Mouse (Mus musculus): ENCODE results near the gene Rasgef1b.

Gene Rasgef1b

DNA sequence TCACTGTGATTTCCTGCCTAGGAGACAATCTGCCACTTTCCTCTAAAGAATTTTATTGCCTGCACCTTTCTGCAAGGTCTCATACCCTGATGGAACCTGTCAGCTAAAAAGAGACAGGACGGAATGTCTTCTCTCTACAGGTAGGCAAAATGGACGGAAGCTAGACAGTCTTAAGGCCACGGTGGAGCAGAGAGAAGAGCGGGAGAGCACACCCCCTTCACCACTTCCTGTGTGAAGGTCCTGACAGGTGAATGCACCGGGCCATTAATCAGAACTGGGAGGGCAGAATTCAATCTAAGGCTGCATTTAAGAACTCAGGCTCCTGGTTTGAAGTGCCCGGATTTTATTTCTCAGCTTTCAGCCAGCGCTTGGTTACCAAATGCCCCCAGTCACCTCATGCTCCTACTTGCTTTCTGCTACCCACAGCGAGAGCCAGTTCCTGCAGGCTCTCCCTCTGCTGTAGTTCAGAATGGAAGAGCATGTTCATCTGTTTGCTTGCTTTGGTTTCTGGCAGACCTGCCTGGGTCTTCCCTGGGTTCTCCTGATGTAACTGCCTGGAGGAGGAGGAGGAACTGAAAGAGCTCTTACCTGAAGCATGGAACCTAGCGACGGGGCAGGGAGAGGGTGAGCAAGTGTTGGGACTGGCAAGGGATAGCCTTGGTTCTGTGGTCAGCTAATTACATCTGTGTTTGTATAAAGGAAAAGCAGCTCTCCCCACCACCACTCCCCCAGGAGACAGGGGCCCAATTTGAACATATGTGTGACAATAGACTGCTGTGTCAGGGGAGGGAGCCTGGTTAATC is 233.3 kb downstream of the Rasgef1b start:
- no peak for DNase-seq (ENCODE audit: low read depth, low spot score)

DNA sequence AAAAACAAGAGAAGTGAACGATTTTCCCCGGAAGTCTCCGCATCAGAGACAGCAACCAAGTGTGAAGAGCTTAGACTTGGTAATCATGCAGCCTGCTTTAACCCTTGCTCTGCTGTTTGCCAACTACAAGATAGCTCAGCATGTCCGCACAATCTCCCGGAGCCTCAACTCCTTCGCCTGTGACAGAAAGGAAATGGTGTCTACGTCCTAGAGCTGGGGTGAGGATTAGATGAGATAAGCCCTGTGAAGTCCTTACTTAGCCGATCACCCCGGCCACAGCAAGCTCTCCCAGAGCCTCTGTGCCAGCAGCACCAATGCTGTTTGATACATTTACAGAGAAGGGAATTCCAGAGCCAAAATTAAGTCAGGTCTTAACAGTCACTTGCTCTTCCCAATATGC is 235.0 kb downstream of the Rasgef1b start:
- DNase-seq (ENCODE audit: low read depth, low spot score), result no peak

DNA sequence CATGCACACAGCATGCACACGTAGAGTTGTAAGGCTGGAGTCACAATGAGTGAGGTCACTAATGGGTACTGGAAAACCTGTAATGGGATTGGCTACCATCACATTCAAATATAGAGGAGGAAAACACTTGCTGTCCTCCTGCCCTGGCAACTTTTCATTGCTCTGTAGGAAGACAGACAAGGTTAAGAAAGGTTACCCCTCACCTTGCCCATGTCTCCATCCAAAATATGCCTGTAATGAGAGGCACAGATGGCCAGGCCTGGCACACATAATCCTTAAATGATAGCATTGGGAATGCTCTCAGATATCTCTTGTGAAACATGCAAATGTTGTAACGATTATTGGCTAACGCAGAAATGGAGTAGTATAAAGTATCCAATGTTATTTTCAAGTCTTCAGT is 235.8 kb downstream of the Rasgef1b start:
- DNase-seq (ENCODE audit: low read depth, low spot score), result no peak

DNA sequence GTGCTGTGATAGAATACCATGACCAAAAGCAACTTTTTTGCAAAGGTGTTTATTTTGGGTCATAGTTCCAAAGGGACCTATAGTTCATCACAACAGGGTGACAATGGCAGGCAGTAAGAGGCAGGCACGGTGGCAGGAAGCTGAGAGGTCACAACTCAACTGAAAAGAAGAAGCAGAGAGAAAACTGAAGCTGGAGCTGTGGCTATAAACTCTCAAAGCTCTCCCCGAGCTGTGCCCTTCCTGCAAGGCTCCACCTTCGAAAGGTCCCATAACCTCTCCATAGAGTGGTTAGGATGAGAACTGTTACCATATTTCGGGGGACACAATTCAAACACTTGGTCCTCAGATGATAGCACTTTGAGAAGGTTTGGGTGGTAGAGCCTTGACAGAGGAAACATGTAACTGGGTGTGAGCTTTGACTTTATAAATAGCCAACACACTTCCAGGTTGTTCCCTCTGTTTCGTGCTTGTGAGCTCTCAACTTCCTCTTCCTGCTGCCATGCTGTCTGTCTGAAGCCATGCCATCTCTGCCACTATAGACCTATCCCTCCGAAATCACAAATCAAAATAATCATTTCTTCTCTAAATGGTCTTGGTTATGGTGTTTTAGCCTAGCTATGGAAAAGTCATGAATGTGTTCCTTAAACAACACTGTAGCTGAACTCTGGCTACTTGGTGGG is 240.2 kb downstream of the Rasgef1b start:
- DNase-seq (ENCODE audit: low read depth, low spot score), result no peak

DNA sequence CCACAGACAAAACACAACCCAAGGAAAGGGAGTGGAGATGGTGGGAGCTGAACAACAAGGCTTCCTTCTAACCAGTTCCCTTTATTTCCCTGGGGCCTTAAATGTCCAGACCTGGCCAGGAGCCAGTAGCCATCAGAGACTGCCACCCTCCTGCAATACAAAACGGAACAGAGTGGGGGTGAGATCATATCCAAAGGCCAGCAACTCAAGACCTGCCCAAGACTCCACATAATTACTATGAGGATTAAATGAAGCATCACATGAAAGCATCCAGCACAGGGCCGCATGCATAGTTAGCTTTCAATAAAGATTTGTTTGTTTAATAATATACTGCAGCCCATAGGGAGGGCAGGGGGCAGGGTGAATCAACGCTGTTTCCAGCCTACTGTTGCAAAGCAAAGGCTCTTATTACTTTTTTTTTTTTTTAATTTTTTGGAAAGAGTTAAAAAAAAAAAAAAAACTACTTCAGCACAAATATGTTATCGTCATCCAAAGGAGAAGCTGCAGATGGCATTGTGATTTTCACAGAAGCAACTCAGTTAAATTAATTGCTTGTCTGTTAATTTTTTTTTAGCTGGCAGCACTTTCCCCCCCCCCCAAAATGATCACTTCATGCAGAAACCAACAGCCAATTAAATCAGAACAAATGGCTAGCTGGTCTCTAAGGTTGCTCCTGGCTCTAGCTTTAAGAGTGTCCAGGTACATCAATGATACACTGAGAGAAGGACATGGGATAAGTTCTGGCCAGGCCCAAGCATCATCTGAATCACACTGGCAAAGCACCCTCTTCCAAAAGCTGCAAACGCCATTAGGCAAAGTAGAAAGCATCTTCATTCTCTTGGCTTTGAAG is 241.6 kb downstream of the Rasgef1b start:
- DNase-seq (ENCODE audit: low read depth, low spot score), result no peak

DNA sequence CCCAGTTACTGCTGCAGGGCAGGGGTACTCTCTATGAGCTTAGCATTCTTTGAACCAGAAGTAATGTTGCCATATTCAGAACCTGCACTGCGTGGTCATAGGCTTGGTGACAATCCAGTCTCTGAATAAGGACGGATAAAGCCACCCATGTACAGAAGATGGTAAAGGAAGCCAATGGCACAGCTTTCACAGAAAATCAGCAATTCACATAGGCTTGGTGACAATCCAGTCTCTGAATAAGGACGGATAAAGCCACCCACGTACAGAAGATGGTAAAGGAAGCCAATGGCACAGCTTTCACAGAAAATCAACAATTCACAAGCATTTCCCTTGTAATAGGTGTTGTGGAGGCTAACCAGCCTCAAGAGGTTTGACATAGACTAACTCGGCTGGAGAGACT is 245.7 kb downstream of the Rasgef1b start:
- no peak for DNase-seq (ENCODE audit: low read depth, low spot score)

DNA sequence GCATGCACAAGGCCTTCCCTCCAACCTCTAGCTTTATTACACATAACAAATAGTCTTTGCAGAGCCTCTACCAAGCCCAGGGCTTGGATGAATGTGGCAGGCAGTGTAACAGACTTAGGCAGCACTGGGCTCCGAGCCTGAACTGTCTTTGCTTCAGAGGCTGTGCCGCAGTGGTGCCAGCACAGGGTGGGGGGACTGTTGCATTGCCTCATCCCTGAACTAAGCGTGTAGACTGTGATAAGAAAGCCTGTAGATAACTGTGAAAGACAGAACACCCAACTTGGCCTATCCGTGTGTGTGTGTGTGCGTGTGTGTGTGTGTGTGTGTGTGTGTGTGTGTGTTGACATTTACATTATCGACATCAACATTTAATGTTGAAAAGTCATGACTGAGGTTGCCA is 246.3 kb downstream of the Rasgef1b start:
- DNase-seq (ENCODE audit: low read depth, low spot score), result no peak

DNA sequence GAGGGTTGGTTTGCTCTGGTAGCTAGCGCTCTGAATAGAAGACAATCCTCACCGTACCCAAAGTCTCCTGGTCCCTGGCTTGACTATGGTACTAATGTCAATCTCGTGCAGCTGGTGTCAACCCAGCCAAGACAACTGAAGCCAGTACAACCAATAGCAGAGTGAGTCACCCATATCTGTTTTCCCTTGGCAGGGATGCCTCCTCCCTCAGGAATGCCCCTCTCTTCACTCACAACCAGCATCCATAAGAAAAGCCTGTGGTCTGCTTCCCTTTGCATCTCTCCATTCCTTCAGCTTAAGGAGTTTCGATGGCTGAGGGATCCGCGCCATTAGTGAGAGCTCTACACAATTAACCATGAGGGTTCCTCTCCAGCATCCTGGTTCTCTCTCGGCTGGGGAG is 246.8 kb downstream of the Rasgef1b start:
- DNase-seq (ENCODE audit: low read depth, low spot score), result no peak

DNA sequence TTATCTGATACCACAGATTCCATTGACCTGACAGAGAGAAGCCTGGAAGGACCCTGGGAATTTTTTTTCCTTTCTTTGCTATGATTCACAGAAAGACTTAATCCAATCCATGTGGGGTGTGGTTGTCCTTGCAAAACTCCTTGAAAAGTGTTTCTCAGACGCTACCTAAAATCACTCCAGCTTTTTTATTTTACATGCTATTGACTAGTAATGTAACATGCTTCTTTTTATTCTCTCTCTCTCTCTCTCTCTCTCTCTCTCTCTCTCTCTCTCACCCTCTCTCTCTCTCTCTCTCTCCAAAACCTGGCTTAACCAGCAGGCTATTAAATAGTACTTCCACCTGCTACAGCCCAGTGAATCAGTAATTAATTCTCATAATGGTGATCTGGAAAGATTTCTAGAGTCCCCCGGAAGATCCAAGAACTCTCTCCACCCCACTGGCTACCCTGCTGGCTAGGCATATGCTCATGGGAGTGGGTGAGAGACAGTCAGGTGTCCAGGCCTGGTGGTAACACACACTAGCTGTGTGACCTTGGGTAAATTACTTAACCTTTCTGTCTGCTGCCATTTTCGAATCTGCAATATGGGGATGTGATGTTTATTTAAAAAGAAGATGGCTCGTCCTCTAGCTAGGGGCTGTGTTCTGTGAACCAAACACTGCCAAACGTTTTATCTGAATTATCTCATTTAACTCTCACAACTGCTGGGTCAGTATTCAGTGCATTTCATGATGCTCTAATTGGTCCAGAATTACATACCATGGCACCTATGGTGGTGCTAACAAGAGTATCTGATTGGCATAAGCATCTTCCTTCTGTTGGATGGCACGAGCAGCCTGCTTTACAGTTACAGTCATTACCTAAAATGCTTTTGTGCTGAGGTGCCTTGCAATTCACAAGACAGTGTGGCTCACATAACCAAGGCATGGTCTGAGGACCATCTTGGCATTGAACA is 248.5 kb downstream of the Rasgef1b start:
- no peak for DNase-seq (ENCODE audit: low read depth, low spot score)

DNA sequence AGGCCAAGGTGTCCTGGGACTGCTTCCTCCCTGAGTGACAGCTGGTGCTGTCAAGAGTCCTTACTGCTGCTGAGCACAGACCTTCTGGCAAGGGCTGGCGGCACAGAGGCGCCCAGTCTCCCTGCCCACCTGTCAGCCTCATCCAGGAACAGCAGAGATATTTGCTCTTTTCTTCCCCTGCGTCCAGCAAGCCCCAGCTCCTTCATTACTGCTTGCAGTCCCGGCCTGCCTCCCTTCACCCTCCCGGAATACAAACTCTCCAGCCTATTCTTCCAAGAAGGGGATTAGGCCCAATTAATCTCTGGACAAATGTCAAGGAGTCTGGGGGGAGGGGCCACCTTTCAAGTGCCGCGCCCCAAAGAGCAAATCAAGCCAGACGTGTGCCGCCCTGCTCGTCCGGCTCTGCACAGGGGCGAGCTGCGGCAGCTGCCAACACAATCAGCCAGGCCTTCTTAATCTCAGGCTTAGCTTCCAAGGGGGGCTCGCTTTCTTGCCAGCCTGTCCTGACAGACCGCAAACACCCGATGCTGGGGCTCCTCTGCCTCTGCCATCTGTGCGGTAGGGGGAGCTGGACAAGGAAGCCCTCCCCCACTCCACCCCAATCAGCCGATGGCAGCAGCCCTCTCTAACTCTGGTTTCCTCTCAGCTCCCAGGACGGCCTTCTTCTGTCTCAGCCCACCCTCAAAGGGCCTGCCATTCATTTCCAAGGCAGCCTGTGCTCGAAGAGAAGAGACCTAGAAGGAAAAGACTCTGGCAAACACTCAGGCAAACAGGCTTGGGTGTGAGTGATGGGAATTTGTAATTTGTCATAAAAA is 249.4 kb downstream of the Rasgef1b start:
- DNase-seq (ENCODE audit: low read depth, low spot score), result peak; percentile 36

DNA sequence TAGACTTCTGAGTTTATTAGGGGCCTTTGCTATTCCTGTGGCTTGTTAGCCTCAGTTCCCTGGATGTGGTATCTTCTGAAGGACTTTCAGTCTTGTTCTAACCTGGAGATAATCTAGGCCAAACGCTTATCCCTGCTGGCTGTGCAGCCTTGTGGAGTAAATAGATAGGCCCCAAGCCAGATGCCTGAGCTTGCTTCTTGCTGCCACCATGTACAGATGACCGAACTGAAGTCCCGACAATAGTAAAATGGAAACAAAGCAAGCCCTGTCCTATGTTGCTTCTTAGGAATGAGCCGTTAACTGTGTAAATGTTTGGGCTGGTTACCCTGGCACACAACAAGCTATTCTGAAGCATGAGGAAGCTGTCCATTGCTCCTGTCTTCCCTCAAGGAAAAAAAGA is 250.1 kb downstream of the Rasgef1b start:
- no peak for DNase-seq (ENCODE audit: low read depth, low spot score)

DNA sequence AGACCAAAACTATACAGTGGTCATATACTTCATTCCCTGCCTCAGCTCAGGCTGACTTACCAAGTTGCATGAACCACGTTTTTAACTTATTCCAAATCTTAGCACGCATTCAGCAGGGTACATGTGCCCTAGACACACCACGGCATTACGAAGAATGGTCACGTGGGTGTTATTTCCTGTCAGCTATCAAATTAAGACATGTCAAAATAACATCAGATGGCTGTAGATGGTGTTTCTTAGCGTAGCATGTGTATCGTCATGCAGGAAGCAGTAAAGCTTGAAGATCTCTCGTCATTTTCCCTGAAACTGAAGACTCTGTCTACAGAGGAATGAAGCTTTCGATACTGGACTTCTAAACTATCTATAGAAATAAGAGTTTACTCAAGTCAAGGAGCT is 251.4 kb downstream of the Rasgef1b start:
- no peak for DNase-seq (ENCODE audit: low read depth, low spot score)

DNA sequence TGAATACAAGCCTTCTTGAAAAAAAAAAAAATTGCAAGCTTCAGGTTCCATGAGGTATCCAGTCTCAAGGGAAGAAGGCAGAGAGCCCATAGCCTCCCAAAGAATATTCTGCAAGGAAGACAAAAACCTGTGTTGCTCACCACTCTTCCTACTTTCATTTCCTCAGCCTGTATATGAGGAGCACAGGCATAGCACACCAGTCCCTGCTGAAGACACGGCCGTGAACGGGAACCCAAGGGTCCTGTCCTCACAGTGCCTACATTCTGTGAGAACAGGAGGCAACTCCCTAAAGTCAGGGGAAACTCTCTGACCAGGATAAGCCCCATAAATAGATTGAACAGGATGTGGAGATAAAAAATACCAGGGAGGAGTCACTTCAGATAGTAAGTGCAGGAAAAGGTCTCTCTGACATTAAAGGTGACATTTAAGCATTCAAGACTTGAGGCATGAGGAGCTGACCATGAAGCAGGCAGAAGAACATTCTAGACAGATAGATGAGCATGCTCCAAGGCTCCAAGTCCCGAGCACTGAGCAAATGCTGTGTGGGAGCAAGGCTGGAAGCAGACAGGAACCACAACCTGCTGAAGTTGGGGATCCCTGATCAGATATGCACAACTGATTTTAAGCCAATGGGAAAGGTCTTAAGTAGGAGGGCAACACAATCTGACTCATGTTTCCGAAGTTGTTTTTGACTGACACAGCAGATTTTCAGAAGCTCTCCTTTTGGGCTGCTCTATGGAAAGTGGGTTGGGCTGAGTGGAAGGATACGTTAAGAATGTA is 252.0 kb downstream of the Rasgef1b start:
- no peak for DNase-seq (ENCODE audit: low read depth, low spot score)

DNA sequence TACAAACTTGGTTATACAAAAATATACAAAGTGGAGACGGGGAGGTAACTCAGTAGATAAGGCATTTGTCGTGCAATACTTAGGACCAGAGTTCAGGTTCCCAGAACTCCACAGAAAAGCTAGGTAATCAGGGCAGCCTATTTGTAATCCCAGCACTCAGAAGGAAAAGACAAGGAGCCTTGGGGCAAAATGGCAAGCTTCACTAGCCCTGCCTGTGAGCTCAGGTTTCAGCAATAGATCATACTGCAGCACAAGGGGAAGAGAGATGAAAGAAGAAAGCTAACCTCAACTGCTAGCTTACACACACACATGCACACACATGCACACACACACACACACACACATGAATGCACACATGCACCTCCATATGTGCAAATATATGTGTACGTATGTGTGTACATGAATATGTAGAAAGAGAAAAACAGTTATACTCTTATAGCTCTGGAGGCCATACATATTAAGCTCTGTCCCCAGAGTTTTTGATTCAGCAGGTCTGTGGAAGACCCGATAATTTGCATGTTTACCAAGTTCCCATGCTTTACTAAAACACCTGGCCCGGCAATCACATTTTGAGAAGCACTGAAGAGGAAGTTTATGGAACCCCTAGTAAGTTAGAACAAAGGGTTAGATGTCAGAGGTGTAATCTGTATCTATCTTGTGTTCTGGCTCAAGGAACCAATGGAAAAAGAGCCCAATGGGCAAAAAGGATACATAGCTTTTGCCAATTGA is 256.1 kb downstream of the Rasgef1b start:
- DNase-seq (ENCODE audit: low read depth, low spot score), result no peak

DNA sequence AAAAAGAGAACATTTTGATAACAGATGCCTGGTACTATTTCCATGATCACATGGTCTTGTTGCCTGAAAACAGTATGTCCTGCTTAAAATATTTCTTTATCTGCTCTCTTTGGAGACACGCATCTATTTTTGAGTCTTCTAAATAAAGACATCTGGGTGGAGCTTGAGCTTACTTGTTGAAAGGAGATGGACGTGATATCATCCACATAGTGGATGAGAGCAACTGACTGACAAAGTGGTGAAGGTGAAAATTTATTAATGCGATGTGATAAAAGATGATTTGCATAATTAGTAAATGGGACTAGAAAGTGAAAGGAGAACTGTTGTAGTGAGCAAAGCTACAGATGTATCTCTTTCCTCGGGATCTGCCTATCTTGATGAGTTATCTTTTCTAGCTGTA is 257.1 kb downstream of the Rasgef1b start:
- DNase-seq (ENCODE audit: low read depth, low spot score), result no peak

DNA sequence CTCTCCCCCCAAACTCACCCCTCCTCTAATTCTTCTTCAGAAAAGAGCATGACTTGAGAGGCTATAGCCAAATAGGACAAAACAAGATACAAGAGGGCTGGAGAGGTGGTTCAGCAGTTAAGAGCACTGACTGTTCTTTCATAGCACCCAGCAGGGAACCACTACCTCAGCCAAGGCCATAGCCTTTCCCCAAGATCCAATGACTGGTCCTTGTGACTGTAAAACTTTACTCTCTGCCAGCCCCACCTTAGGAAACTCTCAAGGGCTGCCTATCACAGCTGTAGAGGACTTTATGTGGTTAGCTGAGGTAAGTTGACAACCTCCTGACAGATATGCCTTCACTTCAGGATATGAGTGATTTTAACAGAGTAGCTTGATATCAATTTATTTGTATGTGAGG is 258.3 kb downstream of the Rasgef1b start:
- no peak for DNase-seq (ENCODE audit: low read depth, low spot score)

DNA sequence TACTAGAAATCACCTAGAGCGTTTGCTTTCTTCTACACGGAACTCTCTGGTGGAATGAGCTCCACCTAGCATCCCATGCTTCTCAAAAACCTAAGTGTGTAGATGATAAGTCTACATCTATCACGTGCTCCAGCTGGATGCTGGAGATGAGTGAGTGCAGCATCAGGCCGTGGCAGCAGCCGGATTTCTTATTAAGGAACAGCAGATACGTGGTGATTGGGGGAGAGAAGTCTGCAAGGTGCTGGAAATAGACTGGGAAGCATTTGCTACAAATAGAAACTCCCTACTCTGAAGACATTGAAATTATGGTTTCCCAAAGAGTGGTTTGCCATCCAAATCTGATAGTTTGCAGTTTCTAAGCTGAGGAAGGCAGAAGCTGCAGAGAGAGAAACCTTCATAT is 269.9 kb downstream of the Rasgef1b start:
- no peak for DNase-seq (ENCODE audit: low read depth, low spot score)

DNA sequence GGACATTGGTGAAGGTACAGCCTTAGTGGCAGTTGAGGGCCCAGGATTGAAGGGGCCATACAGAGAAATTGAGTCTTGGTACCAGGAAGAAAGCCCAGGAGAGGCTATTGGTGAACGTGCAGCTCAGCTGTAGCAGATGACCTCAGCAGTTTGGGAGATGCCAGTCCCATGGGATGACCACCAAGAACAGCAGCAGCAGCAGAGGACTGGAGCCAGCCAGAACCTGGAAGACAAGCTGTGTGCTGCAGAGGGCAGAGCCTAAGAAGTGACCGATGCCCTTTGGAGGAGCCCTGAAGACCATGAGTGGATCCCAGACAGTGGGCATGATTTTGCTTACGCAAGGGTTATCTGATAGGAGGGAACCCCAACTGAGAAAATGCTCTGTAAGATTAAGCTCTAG is 271.6 kb downstream of the Rasgef1b start:
- DNase-seq (ENCODE audit: low read depth, low spot score), result no peak

DNA sequence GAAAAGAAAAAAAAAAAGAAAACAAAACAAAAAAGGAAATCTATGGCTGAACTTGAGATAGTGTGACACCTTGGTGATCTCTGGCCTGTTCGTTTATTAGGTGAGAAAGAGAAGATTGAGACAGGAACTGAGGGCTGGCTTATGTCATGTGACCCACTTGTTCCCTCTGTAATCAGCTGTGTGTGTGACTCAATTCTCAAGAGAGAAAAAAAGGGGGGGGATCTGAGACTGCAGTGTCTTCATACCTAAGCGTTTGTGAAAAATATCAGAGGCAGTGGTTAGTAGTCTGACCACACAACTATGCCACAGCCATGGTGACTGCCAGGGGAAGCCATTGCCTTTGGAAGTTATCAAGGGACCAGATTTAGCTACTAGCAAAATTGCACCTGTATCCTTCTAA is 276.9 kb downstream of the Rasgef1b start:
- no peak for DNase-seq (ENCODE audit: low read depth, low spot score)

All from R1 (cell line).